In genomic region chr10:80939671-80940070, GRCm38 (mm10) we compare ENCODE assay signal across 8 mouse cellular contexts. TPM values are rescaled to one million over a fixed set of nuclear protein-coding genes. Genes with fewer than 3 reads are reported as not detected.
DNase-seq lines count a peak whose midpoint lies in the region; ATAC-seq and TF ChIP-seq lines count a peak whose summit lies in the region.

No protein-coding gene starts in this region.

- ATAC-seq in embryonic facial prominence, embryonic 15.5 days (ENCODE audit: insufficient number of reproducible peaks, low FRiP score, low TSS enrichment, low read depth) = peak; percentile 21; the same call in 1 of the 2 replicates
- ATAC-seq in kidney, embryonic 14.5 days (ENCODE audit: low FRiP score, low TSS enrichment) = peak; percentile 67
- ATAC-seq in midbrain, postnatal 0 days (ENCODE audit: low FRiP score) = peak; percentile 79

- 1% methylated on average over 28 of the region's 28 CpGs for WGBS in bone marrow, adult 2 months
- 2% methylated on average over 28 of the region's 28 CpGs for WGBS in embryonic facial prominence, embryonic 15.5 days
- 4% methylated on average over 28 of the region's 28 CpGs for WGBS in heart, embryonic 10.5 days
- WGBS in kidney, embryonic 14.5 days = 2% methylated on average over 28 of the region's 28 CpGs
- 2% methylated on average over 28 of the region's 28 CpGs for WGBS in midbrain, postnatal 0 days

- H3K27ac ChIP-seq in bone marrow, adult 2 months (ENCODE audit: control insufficient read depth, insufficient read depth, low read depth, low read length, poor library complexity) = no peak overlapping the region; the same call in 1 of the 2 replicates
- H3K27ac ChIP-seq in embryonic facial prominence, embryonic 15.5 days (replicated peaks) = peak overlapping the region; percentile 88
- peak overlapping the region; percentile 91 for H3K27ac ChIP-seq in heart, embryonic 10.5 days
- peak overlapping the region; percentile 30; the same call in 1 of the 2 replicates for H3K27ac ChIP-seq in kidney, embryonic 14.5 days (ENCODE audit: low read depth, low read length)
- H3K27ac ChIP-seq in midbrain, postnatal 0 days (ENCODE audit: low read depth, low read length) = peak overlapping the region; percentile 65

- H3K4me1 ChIP-seq in bone marrow, adult 2 months (ENCODE audit: control insufficient read depth, insufficient read depth, low read length) = peaks cover 14% of the 10 kb centered on the region
- peaks cover 66% of the 10 kb centered on the region for H3K4me1 ChIP-seq in embryonic facial prominence, embryonic 15.5 days
- peaks cover 90% of the 10 kb centered on the region for H3K4me1 ChIP-seq in heart, embryonic 10.5 days
- peaks cover 62% of the 10 kb centered on the region for H3K4me1 ChIP-seq in kidney, embryonic 14.5 days (ENCODE audit: control insufficient read depth, insufficient read depth, low read length)
- H3K4me1 ChIP-seq in midbrain, postnatal 0 days (ENCODE audit: insufficient read depth, low read length) = peaks cover 17% of the 10 kb centered on the region

- no peaks in the 10 kb centered on the region for H3K36me3 ChIP-seq in C2C12 (ENCODE audit: control insufficient read depth, insufficient read depth)
- no peaks in the 10 kb centered on the region for H3K36me3 ChIP-seq in embryonic facial prominence, embryonic 15.5 days
- no peaks in the 10 kb centered on the region for H3K36me3 ChIP-seq in heart, embryonic 10.5 days
- no peaks in the 10 kb centered on the region for H3K36me3 ChIP-seq in kidney, embryonic 14.5 days (ENCODE audit: control insufficient read depth, insufficient read depth, low read length)
- no peaks in the 10 kb centered on the region for H3K36me3 ChIP-seq in midbrain, postnatal 0 days (ENCODE audit: insufficient read depth, low read length)

- no peaks in the 10 kb centered on the region for H3K9me3 ChIP-seq in embryonic facial prominence, embryonic 15.5 days (replicated peaks)
- no peaks in the 10 kb centered on the region for H3K9me3 ChIP-seq in heart, embryonic 10.5 days
- no peaks in the 10 kb centered on the region for H3K9me3 ChIP-seq in kidney, embryonic 14.5 days (ENCODE audit: control insufficient read depth, low read length)
- H3K9me3 ChIP-seq in midbrain, postnatal 0 days (ENCODE audit: low read length) = no peaks in the 10 kb centered on the region

- peak overlapping the region; percentile 80 for H3K4me2 ChIP-seq in embryonic facial prominence, embryonic 15.5 days (replicated peaks)
- peak overlapping the region; percentile 72 for H3K4me2 ChIP-seq in kidney, embryonic 14.5 days (replicated peaks; ENCODE audit: low read depth, low read length)
- peak overlapping the region; percentile 53 for H3K4me2 ChIP-seq in midbrain, postnatal 0 days (ENCODE audit: low read depth, low read length, poor library complexity, severe bottlenecking)

- H3K79me3 ChIP-seq in C2C12 (ENCODE audit: low read depth) = no peaks in the 10 kb centered on the region

- H3ac ChIP-seq in C2C12 (ENCODE audit: control insufficient read depth, insufficient read length, low read depth) = peak overlapping the region; percentile 1

- no peak overlapping the region for H3K9ac ChIP-seq in embryonic facial prominence, embryonic 15.5 days
- peak overlapping the region; percentile 51 for H3K9ac ChIP-seq in kidney, embryonic 14.5 days (ENCODE audit: low read depth, low read length)
- H3K9ac ChIP-seq in midbrain, postnatal 0 days (replicated peaks; ENCODE audit: low read length, poor library complexity, severe bottlenecking) = peak overlapping the region; percentile 29; the same call in 1 of the 2 replicates

- TF ChIP-seq CTCF in C2C12 (IDR thresholded peaks at IDR 0.05; ENCODE audit: control insufficient read depth, insufficient read depth, insufficient read length) = no peak
- TF ChIP-seq CTCF in bone marrow, adult 2 months (IDR thresholded peaks at IDR 0.05; ENCODE audit: control insufficient read depth, insufficient read depth, low read length) = no peak
- TF ChIP-seq CTCF in midbrain, postnatal 0 days (IDR thresholded peaks at IDR 0.05) = no peak

- H3K79me2 ChIP-seq in C2C12 (ENCODE audit: control insufficient read depth, insufficient read depth) = no peaks in the 10 kb centered on the region

- H3K4me3 ChIP-seq in C2C12 (ENCODE audit: insufficient read depth, poor library complexity, severe bottlenecking) = peak overlapping the region; percentile 0
- H3K4me3 ChIP-seq in bone marrow, adult 2 months (replicated peaks; ENCODE audit: control insufficient read depth, low read depth, low read length) = peak overlapping the region; percentile 35
- peak overlapping the region; percentile 35 for H3K4me3 ChIP-seq in embryonic facial prominence, embryonic 15.5 days (replicated peaks)
- H3K4me3 ChIP-seq in heart, embryonic 10.5 days = peak overlapping the region; percentile 53
- peak overlapping the region; percentile 36 for H3K4me3 ChIP-seq in kidney, embryonic 14.5 days (ENCODE audit: low read length)
- peak overlapping the region; percentile 31 for H3K4me3 ChIP-seq in midbrain, postnatal 0 days (ENCODE audit: low read depth, low read length)

- H3K27me3 ChIP-seq in C2C12 (ENCODE audit: control insufficient read depth, insufficient read depth, insufficient read length) = no peaks in the 10 kb centered on the region
- no peaks in the 10 kb centered on the region for H3K27me3 ChIP-seq in embryonic facial prominence, embryonic 15.5 days
- H3K27me3 ChIP-seq in heart, embryonic 10.5 days (ENCODE audit: insufficient read depth, poor library complexity, severe bottlenecking) = peaks cover 37% of the 10 kb centered on the region
- H3K27me3 ChIP-seq in kidney, embryonic 14.5 days (ENCODE audit: control insufficient read depth, insufficient read depth, low read length) = peaks cover 13% of the 10 kb centered on the region
- H3K27me3 ChIP-seq in midbrain, postnatal 0 days (ENCODE audit: insufficient read depth, low read length) = peaks cover 23% of the 10 kb centered on the region

- peak; percentile 37; the same call in 1 of the 2 replicates for TF ChIP-seq POLR2A in bone marrow, adult 2 months (IDR thresholded peaks at IDR 0.05; ENCODE audit: borderline replicate concordance, control insufficient read depth, low read depth, low read length)

- peak; percentile 94 for DNase-seq in heart, embryonic 10.5 days (ENCODE audit: low spot score)
- peak; percentile 89 for DNase-seq in liver
- peak; percentile 74 for DNase-seq in midbrain, postnatal 0 days (ENCODE audit: low spot score)
- DNase-seq in spleen, postnatal 36 days (ENCODE audit: low spot score in 2 of 2) = peak; percentile 65 to 76

TF ChIP-seq in C2C12, 6 proteins besides CTCF, POLR2A, EP300 and RAD21:
- TF ChIP-seq FOSL1 (IDR thresholded peaks at IDR 0.05; ENCODE audit: insufficient read depth, low read length, poor library complexity, severe bottlenecking) (no peak), MAX (IDR thresholded peaks at IDR 0.05) (peak; percentile 53)
TF ChIP-seq in C2C12: peak in this region for 1.

RNA-seq across cellular contexts. Expression of gene Gadd45b, which starts 9.8 kb away (rescaled TPM):
- 37.2 TPM for polyA plus RNA-seq in C2C12 (2012; fragmentation: generic; extraction: Trizol)
- polyA plus RNA-seq in bone marrow, adult 2 months (2011; ENCODE audit: insufficient read depth, insufficient read length, low replicate concordance, missing spikeins) = 6.3 and 17.9 TPM in 2 replicates
- polyA plus RNA-seq in embryonic facial prominence, embryonic 15.5 days (2015; fragmentation: Nextera tagmentation; extraction: Ambion mirVana) = 43.7 and 46.6 TPM in 2 replicates
- polyA plus RNA-seq in heart, embryonic 10.5 days (2016; fragmentation: Nextera tagmentation; extraction: Ambion mirVana) = 17.1 and 20.1 TPM in 2 replicates
- polyA plus RNA-seq in kidney, embryonic 14.5 days (2014; fragmentation: Nextera tagmentation; extraction: Ambion mirVana) = 16.1 and 16.3 TPM in 2 replicates
- 3.5 and 7.3 TPM in 2 replicates for total RNA-seq in midbrain, postnatal 0 days (2014; rRNA removed)
- polyA plus RNA-seq in midbrain, postnatal 0 days (2015; fragmentation: Nextera tagmentation; extraction: Ambion mirVana) = 5.0 and 6.4 TPM in 2 replicates

RNA-seq across cellular contexts. Expression of gene Lmnb2, which starts 21.6 kb away (rescaled TPM):
- polyA plus RNA-seq in C2C12 (2012; fragmentation: generic; extraction: Trizol) = 66.4 TPM
- 10.7 and 29.8 TPM in 2 replicates for polyA plus RNA-seq in bone marrow, adult 2 months (2011; ENCODE audit: insufficient read depth, insufficient read length, low replicate concordance, missing spikeins)
- polyA plus RNA-seq in embryonic facial prominence, embryonic 15.5 days (2015; fragmentation: Nextera tagmentation; extraction: Ambion mirVana) = 56.7 and 60.1 TPM in 2 replicates
- 39.7 and 47.3 TPM in 2 replicates for polyA plus RNA-seq in heart, embryonic 10.5 days (2016; fragmentation: Nextera tagmentation; extraction: Ambion mirVana)
- 16.0 and 17.1 TPM in 2 replicates for polyA plus RNA-seq in kidney, embryonic 14.5 days (2014; fragmentation: Nextera tagmentation; extraction: Ambion mirVana)
- 40.2 and 47.3 TPM in 2 replicates for total RNA-seq in midbrain, postnatal 0 days (2014; rRNA removed)
- polyA plus RNA-seq in midbrain, postnatal 0 days (2015; fragmentation: Nextera tagmentation; extraction: Ambion mirVana) = 22.6 and 22.7 TPM in 2 replicates

RNA-seq across cellular contexts. Expression of gene Timm13, which starts 38.9 kb away (rescaled TPM):
- 263 TPM for polyA plus RNA-seq in C2C12 (2012; fragmentation: generic; extraction: Trizol)
- polyA plus RNA-seq in bone marrow, adult 2 months (2011; ENCODE audit: insufficient read depth, insufficient read length, low replicate concordance, missing spikeins) = 78.1 and 118 TPM in 2 replicates
- polyA plus RNA-seq in embryonic facial prominence, embryonic 15.5 days (2015; fragmentation: Nextera tagmentation; extraction: Ambion mirVana) = 337 and 339 TPM in 2 replicates
- polyA plus RNA-seq in heart, embryonic 10.5 days (2016; fragmentation: Nextera tagmentation; extraction: Ambion mirVana) = 348 and 363 TPM in 2 replicates
- polyA plus RNA-seq in kidney, embryonic 14.5 days (2014; fragmentation: Nextera tagmentation; extraction: Ambion mirVana) = 391 and 501 TPM in 2 replicates
- total RNA-seq in midbrain, postnatal 0 days (2014; rRNA removed) = 153 and 267 TPM in 2 replicates
- polyA plus RNA-seq in midbrain, postnatal 0 days (2015; fragmentation: Nextera tagmentation; extraction: Ambion mirVana) = 362 and 384 TPM in 2 replicates

Comparison
In these comparisons a context has a peak if more than half of its experiments do, and no peak if none do; other contexts are left out.
1. H3K4me3 ChIP-seq: peak in every context shown above with its lines; median percentile 53 in heart, embryonic 10.5 days; 36 in kidney, embryonic 14.5 days; 35 in bone marrow, adult 2 months; 35 in embryonic facial prominence, embryonic 15.5 days; 31 in midbrain, postnatal 0 days; 0 in C2C12.
2. ATAC-seq: peak in every context shown above with its lines; median percentile 79 in midbrain, postnatal 0 days; 67 in kidney, embryonic 14.5 days; 21 in embryonic facial prominence, embryonic 15.5 days.